Mouse (Mus musculus) neural tube, embryonic 11.5 days (tissue): ENCODE results near the gene Cc2d2a. TPM values are rescaled to one million over a fixed set of nuclear protein-coding genes. Genes with fewer than 3 reads are reported as not detected.

Experiments used
- ATAC-seq: fragments of 200-750 bp; cut with Nextera tagmentation; 2 replicates; pipeline ENCODE4 v1.8.0; 2017; ENCODE audit warnings: moderate number of reproducible peaks, mild to moderate bottlenecking, moderate TSS enrichment, moderate library complexity; ENCODE audit not compliant: insufficient read depth, low FRiP score, low TSS enrichment
- DNase-seq: peaks from one replicate; pipeline ENCODE4 v3.0.0-alpha.2; 2015; ENCODE audit warnings: low spot score
- H3K27ac ChIP-seq: fragments of 300-500 bp; sonication (generic); 2 replicates; pipeline ENCODE4 v1.5.1; 2014; ENCODE audit warnings: low read depth, mild to moderate bottlenecking, low read length
- H3K27me3 ChIP-seq: fragments of 300-500 bp; sonication (generic); 2 replicates; pipeline ENCODE4 v1.6.1; 2014; ENCODE audit warnings: mild to moderate bottlenecking, low read length, mixed read lengths; ENCODE audit not compliant: control insufficient read depth, insufficient read depth
- H3K36me3 ChIP-seq: fragments of 300-500 bp; sonication (generic); 2 replicates; pipeline ENCODE4 v1.6.1; 2014; ENCODE audit warnings: mild to moderate bottlenecking, low read length, moderate library complexity, mixed read lengths; ENCODE audit not compliant: control insufficient read depth, insufficient read depth
- H3K4me1 ChIP-seq: fragments of 300-500 bp; sonication (generic); 2 replicates; pipeline ENCODE4 v1.6.1; 2014; ENCODE audit warnings: low read length, mixed read lengths; ENCODE audit not compliant: control insufficient read depth, insufficient read depth
- H3K4me2 ChIP-seq: fragments of 300-500 bp; sonication (generic); 2 replicates; pipeline ENCODE4 v1.6.1; 2014; ENCODE audit warnings: low read depth, mild to moderate bottlenecking, moderate library complexity
- H3K4me3 ChIP-seq: fragments of 300-500 bp; sonication (generic); 2 replicates; pipeline ENCODE4 v1.5.1; 2014; ENCODE audit warnings: low read depth, low read length
- H3K9ac ChIP-seq: fragments of 300-500 bp; sonication (generic); 2 replicates; pipeline ENCODE4 v1.6.1; 2014; ENCODE audit warnings: mild to moderate bottlenecking, low read length
- H3K9me3 ChIP-seq: fragments of 300-500 bp; sonication (generic); 2 replicates; pipeline ENCODE4 v1.6.1; 2016; ENCODE audit warnings: low read length; ENCODE audit not compliant: control insufficient read depth
- WGBS: fragments of 180-500 bp; shearing (Covaris S2); extraction: QIAGEN DNeasy Blood & Tissue Kit; methylation state at CpG from one replicate; pipeline ENCODE4 v1.1.7; 2014; 5-methylcytosine and 5-hydroxymethylcytosine counted together
- polyA plus RNA-seq: library from polyadenylated mRNA; unstranded; fragments of >200 nt; fragmentation: Nextera tagmentation; extraction: Ambion mirVana; gene quantifications from 2 replicates; pipeline ENCODE4 v1.2.1, GENCODE M21; 2014

Cc2d2a gene
- polyA plus RNA-seq, 1 experiment from 2014 or later = 7.3 TPM

DNA sequence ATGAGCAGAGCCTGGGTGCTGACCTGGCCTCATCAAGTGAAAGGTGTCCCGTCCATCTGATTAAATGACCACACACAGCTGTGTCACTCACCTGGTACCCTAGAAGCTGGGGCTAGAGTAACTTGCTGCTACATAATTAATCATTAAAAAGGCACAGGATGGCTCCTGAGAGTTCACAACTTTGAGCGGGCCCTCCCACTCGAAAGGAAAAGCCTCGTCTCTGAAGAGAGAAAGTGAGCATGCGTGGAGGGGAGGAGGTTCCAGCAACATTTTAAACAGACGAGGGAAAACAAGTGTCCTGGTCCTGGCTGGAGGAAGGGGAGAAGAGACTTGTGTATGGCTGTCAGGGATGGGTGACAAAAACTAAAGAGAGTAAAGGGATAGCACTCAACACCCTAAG lies 1.4 kb downstream of the Cc2d2a start:
- Histone ChIP-seq H3K9ac (no peak overlapping the region), H3K4me1 (peaks cover 9% of the 10 kb centered on the region), H3K36me3 (no peaks in the 10 kb centered on the region), H3K27ac (no peak overlapping the region), H3K4me3 (no peak overlapping the region), H3K27me3 (no peaks in the 10 kb centered on the region), H3K9me3 (no peaks in the 10 kb centered on the region), H3K4me2 (0 out of 2 replicates have a peak overlapping the region, but pooled peaks have one; percentile 12)
- no peak for DNase-seq
- 61% methylated on average over 6 of the region's 6 CpGs for WGBS
- ATAC-seq = no peak

DNA sequence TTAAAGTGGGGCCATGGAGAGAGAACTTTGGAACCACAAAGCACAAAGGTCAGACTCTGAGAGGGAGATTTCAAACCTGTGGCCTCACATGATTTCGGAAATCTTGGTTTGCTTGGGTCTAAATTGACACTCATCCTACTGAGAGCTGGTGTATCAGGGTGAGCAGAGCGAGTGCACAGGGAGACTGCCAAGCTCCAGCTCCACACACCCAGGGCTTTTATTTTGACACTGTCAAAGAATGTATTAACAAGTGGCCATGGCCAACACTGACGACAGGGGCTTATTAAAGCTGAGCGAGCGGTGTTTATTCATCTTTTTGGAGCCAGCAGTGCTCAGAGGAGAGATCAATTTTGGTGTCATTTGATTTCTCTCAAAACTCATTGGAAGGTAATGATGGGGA lies 3.0 kb downstream of the Cc2d2a start:
- Histone ChIP-seq H3K9ac (no peak overlapping the region), H3K4me3 (no peak overlapping the region), H3K36me3 (no peaks in the 10 kb centered on the region), H3K4me1 (peaks cover 9% of the 10 kb centered on the region), H3K27ac (no peak overlapping the region), H3K4me2 (no peak overlapping the region), H3K9me3 (no peaks in the 10 kb centered on the region), H3K27me3 (no peaks in the 10 kb centered on the region)
- WGBS = 35% methylated on average over 5 of the region's 5 CpGs
- DNase-seq (peak; percentile 22), ATAC-seq (no peak)

DNA sequence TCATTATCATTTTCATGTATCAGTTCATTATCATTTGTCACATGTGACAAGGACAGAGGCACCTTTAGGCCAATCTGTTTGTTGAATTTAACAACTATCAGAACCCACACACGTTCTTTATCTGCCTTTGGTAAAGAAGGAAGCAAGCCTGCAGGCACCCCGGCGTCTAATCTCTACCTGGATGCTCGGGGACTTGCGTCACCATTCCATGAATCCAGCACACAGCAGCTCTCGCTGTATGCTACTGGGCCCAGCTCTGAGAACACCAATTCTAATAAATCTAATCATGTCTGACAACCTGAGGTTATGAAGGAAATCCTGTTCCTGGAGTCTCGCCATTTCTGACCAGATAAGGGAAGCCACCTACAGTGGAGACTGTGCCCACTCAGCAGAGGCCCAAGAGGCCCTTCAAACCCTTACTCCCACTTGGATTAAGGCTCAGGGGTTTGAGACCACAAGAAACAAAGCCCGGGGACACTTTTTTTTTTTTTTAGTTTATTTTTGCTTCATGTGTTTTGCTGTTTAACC lies 7.0 kb downstream of the Cc2d2a start:
- WGBS = 84% methylated on average over 8 of the region's 8 CpGs
- DNase-seq (no peak), ATAC-seq (no peak)
- no peaks in the 10 kb centered on the region for H3K9me3 ChIP-seq
- H3K4me3 ChIP-seq = no peak overlapping the region
- no peak overlapping the region for H3K27ac ChIP-seq
- H3K4me1 ChIP-seq = peaks cover 3% of the 10 kb centered on the region; the same call in 1 of the 2 replicates
- no peaks in the 10 kb centered on the region for H3K36me3 ChIP-seq
- H3K9ac ChIP-seq = no peak overlapping the region
- no peak overlapping the region for H3K4me2 ChIP-seq
- H3K27me3 ChIP-seq = no peaks in the 10 kb centered on the region

DNA sequence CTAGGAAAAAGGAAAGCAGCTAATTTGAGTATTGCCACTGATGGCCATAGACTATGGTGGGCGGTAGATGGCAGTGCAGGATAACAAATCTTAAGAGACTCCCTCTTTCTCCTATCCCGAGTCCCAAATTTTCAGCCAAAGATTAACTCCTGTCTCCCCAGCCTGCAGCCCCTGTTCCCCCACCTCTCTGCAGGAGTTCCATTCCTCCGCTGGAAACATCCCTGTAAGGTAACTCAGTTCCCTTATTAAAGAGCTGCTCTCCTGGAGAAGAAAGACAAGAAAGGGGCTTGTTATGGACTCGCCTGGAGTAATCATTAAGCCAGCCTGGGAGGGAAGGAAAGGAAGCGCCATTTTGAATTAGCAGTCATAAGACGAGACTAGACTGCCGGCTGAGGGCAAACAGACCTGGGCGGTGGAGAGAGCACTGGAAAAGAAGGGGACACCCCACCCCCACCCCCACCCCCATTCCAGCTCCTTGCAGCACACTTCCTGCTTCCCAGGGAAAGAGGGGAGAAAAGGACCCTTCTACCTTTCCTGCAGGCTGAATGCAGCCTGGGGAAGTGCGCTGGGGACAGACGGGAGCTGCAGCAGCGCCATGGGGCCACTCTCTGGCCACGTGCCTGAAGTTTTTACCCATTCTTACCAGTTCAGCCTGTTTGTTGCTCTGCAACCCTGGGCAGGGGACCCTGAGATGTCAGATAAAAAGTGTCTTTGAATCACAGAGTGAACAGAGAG lies 10.2 kb downstream of the Cc2d2a start:
- H3K36me3 ChIP-seq = no peaks in the 10 kb centered on the region
- peaks cover 3% of the 10 kb centered on the region; the same call in 1 of the 2 replicates for H3K4me1 ChIP-seq
- DNase-seq (peak; percentile 86), ATAC-seq (peak; percentile 96)
- H3K27ac ChIP-seq = no peak overlapping the region; the same call in 1 of the 2 replicates
- H3K27me3 ChIP-seq = no peaks in the 10 kb centered on the region
- H3K9me3 ChIP-seq = no peaks in the 10 kb centered on the region
- 0% methylated on average over 12 of the region's 12 CpGs for WGBS
- H3K4me3 ChIP-seq = peak overlapping the region; percentile 42
- H3K4me2 ChIP-seq = peak overlapping the region; percentile 59
- H3K9ac ChIP-seq = peak overlapping the region; percentile 72

DNA sequence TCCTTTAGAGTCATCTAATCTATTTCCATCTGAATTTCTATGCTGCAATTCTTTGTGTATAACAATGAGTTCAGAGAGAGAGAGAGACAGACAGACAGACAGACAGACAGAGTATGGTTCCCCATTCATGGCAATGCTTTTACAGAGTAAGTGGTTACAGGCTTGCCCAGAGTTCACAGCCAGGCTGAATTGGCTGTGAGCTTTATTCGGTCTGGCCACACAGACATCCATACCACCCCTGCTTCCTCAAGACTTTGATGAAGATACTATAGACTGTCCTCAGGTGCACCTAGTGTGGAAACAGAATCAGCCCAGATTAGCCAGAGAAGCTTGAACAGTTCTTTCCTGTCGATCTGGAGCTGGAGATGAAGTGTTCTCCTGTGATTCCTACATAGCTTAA lies 10.9 kb downstream of the Cc2d2a start:
- WGBS = 89% methylated on average over 2 of the region's 2 CpGs
- no peak overlapping the region for H3K27ac ChIP-seq

DNA sequence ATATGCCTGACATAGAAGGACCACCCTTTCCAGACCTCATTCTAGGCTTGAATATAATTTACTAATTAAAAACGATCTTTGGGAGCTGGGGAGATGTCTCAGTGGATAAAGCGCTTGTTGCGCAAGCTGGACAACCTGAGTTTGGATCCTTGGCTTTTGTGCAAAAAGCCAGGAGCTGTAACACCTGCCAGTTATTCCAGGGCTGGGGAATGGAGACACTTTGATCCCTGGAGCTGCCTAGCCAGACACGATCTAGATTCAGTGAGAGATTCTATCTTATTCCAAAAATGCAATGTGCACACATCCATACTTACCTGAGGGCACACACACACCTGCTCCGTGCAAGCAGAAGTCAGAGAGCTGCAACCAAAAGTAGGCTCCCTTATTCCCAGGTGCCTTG lies 23.3 kb downstream of the Cc2d2a start:
- ATAC-seq = no peak
- Histone ChIP-seq H3K4me3 (no peak overlapping the region), H3K36me3 (peaks cover 1% of the 10 kb centered on the region), H3K9me3 (no peaks in the 10 kb centered on the region), H3K4me2 (no peak overlapping the region), H3K4me1 (no peaks in the 10 kb centered on the region), H3K27me3 (no peaks in the 10 kb centered on the region), H3K9ac (no peak overlapping the region), H3K27ac (no peak overlapping the region)
- 92% methylated on average over 5 of the region's 5 CpGs for WGBS
- DNase-seq = no peak

More for the DNA sequence above, 10.9 kb downstream of the Cc2d2a start:
- Histone ChIP-seq H3K4me1 (peaks cover 3% of the 10 kb centered on the region; the same call in 1 of the 2 replicates), H3K4me2 (peak overlapping the region; percentile 59), H3K27me3 (no peaks in the 10 kb centered on the region), H3K9ac (peak overlapping the region; percentile 72; the same call in 1 of the 2 replicates), H3K4me3 (0 out of 2 replicates have a peak overlapping the region, but pooled peaks have one; percentile 42), H3K36me3 (no peaks in the 10 kb centered on the region), H3K9me3 (no peaks in the 10 kb centered on the region)
- ATAC-seq (no peak), DNase-seq (no peak)

DNA sequence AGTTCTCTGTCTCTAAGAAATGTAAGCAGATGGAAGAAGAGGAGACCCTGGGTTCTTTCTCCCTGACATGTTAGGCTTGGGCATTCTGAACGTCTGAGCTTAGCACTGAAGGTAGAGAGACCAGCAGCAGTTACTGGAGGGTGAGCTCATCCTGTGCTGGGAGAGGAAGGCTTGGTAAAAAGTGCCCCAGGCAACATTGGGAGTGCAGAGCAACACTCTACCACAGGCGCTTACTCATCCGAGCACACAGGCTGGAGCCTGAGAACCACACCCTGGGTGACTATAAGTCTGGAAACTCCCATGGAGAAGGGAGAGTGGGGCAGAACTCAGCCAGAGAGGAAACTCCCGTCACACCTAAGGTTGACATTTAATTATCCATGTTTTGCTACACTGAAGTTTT lies 30.3 kb downstream of the Cc2d2a start:
- Histone ChIP-seq H3K27me3 (no peaks in the 10 kb centered on the region), H3K27ac (no peak overlapping the region), H3K36me3 (peaks cover 2% of the 10 kb centered on the region), H3K4me1 (no peaks in the 10 kb centered on the region), H3K4me3 (no peak overlapping the region), H3K9me3 (no peaks in the 10 kb centered on the region), H3K4me2 (no peak overlapping the region), H3K9ac (no peak overlapping the region)
- 88% methylated on average over 4 of the region's 4 CpGs for WGBS
- DNase-seq = no peak
- ATAC-seq = no peak

DNA sequence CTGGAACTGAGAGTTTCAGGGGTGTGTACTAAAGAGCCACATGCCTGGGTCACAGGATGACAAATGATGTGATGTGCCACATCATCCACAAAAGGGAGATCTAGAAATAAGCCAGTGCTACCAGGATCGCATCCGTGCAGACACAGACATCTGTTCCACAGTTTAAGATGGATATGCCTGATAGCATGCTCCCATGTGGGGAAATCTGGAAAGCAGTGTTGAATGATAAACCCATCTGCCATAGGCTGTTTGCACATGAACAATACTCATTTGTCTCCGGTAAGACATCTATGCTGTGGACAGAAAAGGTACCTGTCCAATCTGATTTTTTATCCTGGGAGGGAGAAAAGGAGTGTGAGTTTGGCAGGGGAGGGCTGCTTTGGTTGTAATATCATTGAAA lies 35.0 kb downstream of the Cc2d2a start:
- Histone ChIP-seq H3K36me3 (no peaks in the 10 kb centered on the region), H3K9me3 (no peaks in the 10 kb centered on the region), H3K27ac (no peak overlapping the region), H3K27me3 (no peaks in the 10 kb centered on the region), H3K9ac (no peak overlapping the region), H3K4me1 (no peaks in the 10 kb centered on the region), H3K4me2 (no peak overlapping the region), H3K4me3 (no peak overlapping the region)
- DNase-seq = no peak
- WGBS = 84% methylated on average over 3 of the region's 3 CpGs
- ATAC-seq = no peak

DNA sequence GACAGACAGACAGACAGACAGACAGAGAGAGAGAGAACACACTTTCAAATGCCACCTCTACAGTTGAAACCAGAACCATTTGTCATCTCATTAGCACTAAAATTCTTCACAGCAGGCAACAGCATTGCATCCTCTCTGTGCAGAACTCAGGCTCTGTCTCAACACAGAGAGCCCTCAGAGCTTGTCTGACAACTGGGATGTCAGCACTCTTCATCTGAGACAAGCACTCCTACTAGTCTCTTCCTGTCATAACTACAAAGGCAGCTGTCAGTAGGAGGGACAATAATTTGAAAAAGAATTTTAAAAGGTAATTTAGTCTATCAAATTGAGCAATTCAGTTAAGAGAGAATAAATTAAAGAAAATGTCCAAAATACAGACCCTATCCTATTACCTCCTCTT lies 37.1 kb downstream of the Cc2d2a start:
- H3K4me2 ChIP-seq = no peak overlapping the region
- DNase-seq (no peak), ATAC-seq (no peak)
- H3K36me3 ChIP-seq = no peaks in the 10 kb centered on the region
- H3K4me1 ChIP-seq = no peaks in the 10 kb centered on the region
- no peak overlapping the region for H3K4me3 ChIP-seq
- H3K9me3 ChIP-seq = no peaks in the 10 kb centered on the region
- no peaks in the 10 kb centered on the region for H3K27me3 ChIP-seq
- no peak overlapping the region for H3K27ac ChIP-seq
- no peak overlapping the region for H3K9ac ChIP-seq
